Mouse (Mus musculus): Measurements from ENCODE around the gene Gstt1.
"Not testable (repeated sequence)": the region's sequence is repeated elsewhere in the genome, so short reads cannot be mapped to it uniquely, and the experiment has no call there.

The Gstt1 gene

DNA sequence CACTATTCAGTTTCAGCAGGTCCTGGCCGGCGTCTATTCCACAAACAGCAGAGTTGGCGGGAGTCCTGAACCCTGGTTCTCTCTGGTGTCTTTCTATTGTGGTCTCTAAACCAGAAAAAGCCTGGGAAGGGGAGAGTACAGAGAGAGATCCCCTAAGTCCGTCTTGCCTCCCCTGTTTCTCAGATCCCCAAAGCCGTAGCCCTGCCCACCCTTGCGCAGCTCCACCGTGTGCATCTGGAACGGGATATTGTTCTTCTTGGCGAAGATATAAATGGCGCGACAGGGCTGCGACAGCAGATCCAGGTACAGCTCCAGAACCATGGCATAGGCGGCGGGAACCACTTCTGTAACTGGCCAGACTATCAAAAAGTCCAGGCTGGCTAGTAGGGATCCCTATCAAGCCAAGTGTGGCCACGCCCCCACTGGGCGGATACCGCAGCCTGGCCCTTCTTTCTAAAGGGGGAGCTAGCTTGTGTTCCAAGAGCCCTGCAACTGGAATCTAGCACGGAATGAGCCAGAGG lies at the start of gene Gstt1:
Gene Gstt1 (minus strand): TSS at position 409 of the 521 bp plus-strand sequence.
- peak; percentile 20 for DNase-seq

DNA sequence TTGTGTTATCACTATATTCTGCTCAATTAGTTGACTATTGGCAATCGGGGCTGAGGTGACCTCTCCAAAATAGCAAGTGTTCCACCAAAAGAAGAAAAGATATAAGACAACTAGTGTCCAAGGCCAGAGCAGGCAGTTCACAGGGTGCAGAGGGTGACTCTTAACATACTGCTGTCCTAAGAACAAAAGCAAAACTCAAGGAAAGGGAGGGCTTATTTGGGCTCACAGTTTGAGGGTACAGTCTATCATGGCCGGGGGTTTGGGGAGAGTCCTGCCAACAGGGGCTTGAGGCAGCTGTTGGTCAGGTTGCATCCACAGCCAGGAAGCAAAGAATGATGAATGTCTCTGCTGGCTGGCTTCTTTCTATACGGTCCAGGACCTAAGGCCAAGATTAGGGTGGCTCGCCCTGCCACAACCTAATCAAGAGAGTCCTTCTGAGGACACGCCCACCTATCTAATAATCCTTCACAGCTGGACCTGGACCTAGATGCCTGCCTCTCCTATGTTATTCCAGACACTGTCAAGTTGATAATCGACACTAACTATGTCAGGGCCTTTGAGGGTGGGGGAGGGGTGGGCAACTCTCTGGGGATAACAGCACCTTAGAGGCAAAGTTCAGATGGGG lies 47.0 kb upstream of the Gstt1 start:
- no peak for DNase-seq

DNA sequence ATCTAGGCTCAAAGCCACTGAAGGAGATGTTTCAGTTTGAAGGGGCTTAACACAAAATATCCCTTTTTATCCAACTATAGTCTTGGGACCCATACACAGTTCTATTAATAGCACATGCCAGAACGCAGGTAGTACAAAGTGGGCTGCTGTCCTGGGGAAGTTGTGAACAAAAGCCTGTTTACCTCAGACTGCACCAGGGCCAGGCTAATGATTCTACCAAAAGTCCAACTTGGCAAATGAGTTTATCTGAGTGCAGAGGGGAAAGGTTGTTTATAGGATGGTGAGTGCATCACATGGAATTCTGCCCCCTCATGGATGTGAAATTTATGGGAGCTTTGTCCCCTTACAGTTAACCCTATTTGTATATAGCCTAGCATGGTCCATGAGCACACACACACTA lies 46.4 kb upstream of the Gstt1 start:
- no peak for DNase-seq

DNA sequence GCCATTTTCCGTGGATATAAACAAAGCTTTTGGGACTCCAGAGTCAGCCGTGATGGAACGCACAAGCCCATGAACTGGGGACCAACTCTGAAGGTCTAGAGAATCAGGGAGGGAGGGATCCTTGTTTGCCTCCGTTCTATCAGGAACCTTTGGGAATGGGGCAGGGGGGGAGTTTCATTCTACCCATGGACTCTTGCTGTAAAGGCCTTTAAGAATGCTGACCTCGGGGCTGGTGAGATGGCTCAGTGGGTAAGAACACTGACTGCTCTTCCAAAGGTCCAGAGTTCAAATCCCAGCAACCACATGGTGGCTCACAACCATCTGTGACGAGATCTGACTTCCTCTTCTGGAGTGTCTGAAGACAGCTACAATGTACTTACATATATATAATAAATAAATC lies 45.5 kb upstream of the Gstt1 start:
- DNase-seq, result not testable (repeated sequence)

DNA sequence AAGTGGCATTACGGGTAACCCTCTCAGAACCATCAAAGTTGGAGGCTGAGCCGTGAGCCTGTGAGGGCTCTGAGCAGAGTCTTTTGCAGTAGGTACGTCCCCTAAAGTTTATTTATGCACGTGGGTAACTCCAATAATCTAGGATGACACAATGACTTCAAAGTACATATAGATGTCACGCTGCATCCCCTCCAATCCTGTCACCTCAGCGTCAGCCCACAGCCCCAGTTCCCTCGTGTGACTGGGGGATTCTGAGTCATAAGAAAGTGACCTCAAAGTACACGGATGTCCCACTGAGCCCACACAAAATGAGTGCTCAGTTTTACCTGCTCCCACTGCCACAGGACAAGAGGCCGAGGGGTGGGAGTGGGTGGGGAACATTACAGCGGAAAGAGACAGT lies 40.7 kb upstream of the Gstt1 start:
- DNase-seq, result no peak

DNA sequence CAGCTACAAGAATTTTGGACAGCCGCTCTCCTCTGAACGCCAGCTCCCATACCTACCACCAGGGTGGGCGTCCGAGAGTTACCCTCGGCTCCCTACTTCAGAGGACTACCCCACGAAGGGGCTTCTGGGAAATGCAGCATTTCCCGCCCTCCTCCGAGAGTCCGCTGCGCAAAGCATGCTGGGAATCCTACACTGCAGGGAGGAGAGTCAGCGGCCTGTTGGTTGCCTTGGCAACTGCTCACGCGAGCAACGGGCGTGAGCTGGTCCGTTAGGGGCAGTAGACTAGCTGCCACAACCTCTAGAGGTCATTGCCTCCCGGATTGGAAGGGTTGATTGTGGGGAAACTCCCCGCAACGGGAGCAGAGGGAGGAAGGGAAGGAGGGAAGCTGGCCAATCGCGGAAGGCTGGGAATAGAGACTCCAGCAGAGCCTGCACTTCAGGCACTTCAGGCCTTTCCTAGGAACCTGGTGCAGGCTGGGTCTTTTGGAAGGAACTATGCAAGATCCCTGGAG lies 38.9 kb upstream of the Gstt1 start, which contains the start of gene Gstt2:
Gene Gstt2 (minus strand): TSS at position 177 of the 512 bp plus-strand sequence.
- DNase-seq, result peak; percentile 94

DNA sequence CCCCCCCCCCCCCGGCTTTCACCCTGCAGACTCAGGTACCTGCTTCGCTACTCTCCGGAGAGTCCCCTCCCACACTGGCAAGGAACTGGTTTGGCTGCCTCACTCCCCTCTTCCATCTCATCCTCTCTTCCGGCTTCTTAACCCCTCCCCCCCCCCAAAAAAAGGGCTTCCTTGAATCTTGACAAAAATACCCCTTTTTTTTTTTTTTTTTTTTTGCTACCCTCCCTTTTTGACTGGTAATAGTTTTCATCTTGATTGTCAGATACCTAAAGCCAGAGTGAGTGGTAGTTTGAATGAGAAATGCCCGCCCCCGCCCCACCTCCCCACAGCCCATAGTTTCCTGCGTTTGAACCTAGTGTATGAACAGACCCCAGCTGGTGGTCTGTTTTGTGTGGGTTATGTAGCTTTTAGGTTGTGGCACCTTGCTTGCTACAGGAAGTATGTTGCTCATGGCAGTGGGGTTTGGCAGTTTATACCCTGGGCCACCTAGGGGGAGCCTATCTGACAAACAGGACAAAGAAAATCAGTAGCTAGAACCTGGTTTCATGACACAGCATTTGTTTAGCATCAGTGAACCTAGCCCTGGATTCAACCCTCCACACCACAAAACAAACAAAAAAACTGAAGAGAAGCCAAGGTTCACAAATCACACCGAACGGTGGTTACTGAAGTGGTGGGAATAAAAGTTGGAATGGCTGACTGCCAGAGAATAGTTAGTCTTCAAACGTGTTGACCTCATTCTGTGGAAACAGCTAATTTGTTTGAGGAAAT lies 37.6 kb upstream of the Gstt1 start:
- DNase-seq, result no peak

DNA sequence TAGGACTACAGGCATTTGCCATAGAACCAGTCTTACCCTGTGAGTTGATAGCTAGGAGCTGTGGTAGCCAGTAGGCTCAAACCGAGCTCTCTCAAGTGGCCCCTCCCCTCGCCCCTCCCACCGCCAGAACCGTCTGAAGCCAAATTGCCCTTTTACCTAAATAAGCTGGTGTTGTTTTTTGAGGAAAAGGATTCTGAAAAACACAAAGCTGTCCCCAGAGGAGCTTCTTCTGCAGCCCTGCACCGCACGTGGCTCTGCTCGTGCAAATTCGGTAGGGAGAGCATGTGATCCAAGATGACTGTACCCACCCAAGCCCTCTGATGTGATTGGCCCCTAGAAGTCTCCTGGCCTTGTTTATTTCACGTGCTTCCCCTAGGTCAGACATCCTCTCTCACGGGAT lies 36.9 kb upstream of the Gstt1 start:
- no peak for DNase-seq

DNA sequence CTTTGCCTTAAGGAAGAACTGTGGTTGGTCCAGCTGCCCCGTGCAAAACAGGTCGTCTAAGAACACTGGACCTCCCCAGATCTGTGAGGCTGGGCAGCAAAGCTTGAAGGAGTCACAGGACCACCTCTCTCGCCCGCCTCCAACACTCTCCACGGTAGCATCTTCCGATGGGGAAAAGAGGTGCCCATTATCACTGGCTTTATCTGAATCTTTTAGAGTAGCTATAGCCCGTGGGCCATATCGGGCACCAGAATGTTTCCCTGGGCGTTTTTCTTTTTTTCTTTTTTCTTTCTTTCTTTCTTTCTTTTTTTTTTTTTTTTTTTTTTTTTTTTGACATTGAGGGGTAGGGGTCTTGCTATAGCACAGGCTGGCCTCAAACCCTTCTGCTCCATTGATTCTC lies 36.3 kb upstream of the Gstt1 start:
- no peak for DNase-seq

DNA sequence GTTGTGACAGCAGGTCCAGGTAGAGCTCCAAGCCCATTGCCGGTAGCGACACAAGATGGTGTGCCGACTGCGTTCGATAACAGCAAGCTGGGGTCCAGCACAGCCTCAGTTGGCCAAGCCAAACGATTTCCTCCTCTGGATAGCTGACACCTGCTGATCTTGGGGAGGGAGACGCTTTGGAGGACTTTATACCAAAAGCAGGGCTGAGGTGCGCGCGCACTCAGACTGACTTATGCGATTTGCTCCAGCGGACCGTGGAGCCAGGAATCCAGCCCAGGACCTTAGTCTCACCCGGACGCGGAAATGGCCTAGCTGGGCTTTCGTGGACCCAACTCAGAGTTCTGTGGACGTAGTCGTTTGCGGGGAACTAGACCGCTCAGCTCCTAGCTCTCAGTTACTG lies 35.9 kb upstream of the Gstt1 start:
- no peak for DNase-seq

DNA sequence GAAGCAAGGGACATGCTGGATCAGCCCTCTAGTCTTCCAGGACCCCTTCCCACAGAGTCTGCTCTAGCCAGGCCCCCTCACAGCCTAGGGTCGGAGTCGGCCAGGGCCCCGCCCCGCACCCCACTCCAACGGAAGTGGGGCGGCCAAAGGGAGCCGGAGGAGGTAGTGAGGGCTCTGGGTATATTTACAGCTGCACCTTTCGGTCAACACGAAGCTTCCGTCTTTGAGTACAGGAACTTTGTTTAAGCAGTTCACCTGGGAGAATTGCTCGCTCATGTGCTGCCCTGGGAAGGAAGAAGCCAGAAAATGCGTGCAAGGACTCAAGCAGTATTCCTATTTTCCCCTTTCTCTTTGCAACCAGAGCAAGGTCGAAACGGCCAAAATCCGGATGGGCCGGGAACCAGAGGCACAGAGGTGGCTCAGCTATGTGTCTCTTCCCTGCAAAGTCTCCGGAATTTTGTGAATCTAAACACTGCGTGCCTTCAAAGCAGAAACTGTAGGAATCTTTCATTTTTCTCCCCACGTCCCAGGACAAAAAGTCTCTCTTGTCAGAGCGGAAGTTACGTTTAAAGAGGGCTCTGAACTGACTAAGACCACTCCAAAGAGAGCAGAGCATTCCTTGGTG lies 35.2 kb upstream of the Gstt1 start:
- no peak for DNase-seq

DNA sequence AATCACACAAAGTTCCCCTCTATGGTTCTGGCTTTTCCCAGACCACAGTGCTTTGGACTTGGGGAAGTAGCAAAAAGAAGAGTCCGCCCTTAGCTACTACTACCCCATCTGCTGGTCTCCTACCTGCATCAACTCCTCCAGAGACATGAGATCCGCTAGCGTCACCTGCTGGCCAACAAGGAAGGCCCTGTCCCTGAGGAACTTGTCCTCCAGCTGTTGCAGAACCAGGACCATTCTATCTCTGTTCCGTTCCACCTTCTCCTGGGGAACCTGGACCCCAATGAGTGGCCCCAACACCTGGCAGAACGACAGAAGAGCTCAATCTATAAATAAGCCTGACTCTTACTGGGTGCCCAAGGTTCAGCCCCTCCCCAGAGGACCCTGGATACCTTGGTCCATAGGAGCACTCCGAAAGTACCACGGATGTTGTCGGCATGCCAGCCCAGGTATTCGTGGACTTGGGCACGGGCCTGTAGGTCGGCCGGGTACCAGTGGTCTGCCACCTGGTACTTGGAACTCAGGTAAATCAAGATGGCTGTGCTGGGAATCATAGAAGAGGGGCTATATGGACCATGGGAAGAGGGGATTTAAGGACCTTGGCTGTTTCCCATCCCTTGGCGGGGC lies 34.0 kb upstream of the Gstt1 start:
- peak; percentile 53 for DNase-seq

DNA sequence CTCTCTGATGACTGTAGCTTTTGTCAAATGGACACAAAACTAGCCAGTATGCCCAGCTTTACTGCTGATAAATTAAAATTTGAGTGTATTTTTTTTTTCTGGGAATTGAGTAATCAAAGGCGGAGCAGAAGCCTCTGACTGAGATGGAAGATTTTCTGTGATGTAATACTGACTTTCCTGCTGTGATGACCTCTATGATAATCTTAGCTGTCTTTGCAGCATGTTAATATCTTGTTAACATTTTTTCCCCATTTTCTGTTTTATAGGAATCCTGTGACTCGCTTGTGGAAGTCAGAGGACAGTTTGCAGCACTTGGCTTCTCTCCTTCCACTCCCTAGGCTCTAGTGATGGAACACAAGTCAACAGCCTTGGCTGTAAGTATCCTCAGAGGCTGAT lies 31.9 kb upstream of the Gstt1 start:
- DNase-seq, result no peak

DNA sequence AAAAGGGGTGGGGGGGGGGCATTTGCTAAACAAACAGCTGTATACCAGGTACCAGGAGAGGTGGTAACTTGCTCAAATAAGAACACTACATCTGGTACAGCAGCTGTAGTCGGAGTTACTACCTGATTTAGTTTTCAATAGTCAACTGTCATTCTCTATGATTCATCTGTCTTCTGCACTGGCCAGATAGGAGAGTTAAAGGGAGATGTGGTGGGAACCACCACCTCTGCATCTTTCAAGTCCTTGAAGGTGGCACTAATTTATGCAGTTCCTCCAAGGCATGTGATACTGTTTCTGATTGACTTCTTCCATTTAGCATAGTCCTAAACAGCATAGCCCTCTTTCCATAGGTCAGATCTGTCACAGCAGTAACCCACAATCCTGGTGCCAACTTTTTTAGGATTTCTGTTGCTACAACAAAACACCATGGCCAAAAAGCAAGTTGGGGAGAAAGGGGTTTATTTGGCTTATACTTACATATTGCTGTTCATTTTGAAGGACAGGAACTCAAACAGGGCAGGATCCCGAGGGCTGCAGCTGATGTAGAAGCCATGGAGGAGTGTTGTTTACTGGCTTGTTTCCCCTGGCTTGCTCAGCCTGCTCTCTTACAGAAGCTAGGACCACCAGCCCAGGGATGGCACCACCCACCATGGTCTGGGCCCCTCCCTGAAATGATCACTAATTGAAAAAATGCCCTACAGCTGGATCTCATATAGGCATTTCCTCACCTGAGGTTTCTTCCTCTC lies 31.3 kb upstream of the Gstt1 start:
- no peak for DNase-seq

DNA sequence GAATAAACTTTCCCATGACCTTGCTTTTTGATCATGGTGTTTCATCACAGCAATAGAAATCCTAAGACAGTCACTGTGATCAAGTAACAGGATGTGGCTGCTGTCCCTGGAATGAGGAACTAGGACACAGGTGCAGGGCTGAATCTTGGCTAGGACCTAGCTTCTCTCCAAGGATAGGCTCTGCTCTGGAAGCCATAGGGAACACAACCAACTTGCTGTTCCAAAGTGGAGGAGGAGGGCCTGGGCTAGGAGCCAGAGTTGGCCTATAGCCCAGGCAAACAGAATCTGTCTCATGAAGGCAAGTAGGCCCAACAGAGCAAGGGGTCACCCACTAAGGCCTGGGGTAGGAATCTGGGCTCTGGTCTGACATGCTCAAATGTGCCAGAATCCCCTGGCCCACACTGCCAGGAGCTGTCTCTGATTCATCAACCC lies 30.1 kb upstream of the Gstt1 start:
- peak; percentile 53 for DNase-seq

DNA sequence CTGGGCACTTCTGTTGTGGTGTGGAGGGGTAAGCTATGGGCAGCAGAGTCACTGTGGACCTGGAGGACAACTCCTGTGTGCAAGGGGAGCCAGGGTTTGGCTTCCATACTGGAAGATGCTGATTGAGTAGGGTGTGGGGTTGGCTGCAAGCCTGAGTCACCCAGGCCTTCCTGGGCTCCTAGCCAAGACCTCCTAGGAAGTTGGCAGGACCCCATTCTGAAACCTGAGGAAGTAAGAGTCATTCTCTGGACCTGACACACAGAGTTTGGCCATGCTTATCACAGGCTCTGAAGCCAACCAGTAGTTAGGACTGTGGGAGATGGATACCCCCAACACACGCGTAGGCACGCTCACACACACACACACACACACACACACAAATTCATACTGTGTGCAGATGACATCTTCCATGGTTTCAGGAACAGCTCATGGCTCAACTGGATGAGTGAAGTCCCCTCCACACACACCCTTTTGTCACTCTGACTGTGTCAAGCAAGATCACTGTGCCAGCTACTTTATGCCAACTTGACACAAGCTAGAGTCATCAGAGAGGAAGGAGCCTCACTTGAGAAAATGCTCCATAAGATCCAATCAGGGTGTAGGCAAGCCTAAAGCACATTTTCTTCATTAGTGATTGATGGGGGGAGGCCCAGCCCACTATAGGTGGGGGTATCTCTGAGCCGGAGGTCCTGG lies 29.4 kb upstream of the Gstt1 start:
- no peak for DNase-seq

DNA sequence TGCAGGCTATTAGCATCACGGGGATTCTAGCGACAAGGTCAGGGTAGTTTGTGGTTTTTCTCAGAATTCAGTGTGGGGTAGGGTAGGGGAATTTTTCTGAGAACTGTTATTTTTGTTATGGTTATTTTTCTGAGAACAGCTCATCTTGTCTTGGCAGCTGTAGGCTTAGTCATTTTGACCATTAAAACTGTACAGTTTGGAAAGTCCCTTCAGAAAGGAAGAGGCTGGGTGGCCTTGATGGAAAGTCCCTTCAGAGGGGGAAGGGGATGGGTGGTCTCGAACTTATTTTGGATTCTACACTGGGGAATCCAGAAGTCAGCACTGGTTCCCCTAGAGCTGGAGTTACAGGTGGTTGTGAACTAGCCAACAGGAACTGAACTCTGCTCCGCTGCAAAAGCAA lies 26.1 kb upstream of the Gstt1 start:
- no peak for DNase-seq

DNA sequence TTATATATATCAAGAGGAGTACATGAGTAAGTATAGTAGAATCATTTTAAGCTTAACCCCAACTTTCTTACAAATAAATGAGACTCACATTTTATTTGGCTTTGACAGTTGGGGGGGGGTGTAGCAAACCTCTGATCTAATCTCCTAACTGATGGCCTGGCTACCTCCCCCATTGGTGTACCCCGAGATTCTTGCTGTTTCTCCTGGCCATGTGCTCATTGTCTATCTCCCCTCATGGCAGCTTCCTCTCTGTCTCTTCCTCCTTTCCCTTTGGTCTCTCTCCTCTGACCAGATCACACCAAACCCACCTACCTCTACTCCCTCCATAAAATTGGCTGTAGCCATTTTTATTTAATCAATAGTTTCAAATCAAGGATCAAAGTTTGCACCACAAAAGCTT lies 25.4 kb upstream of the Gstt1 start:
- no peak for DNase-seq

DNA sequence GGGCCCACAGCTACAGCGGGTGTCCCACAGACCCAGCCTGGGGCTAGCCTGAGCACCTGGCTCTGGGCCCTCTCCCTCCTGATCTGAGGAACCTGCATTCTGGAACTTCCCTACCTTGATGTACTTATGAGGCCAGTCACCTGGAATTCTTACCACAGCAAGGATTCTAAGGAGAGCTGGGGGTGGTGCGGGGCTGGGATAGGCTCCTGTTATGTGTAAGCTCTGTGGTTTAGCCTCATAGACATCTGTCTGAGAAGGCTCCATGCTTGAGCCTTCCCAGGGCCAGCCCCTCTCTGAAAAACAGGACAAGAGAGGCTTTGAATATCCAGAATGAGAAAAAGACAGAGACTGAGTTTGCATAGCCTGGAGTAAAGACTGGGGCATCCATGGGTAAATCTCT lies 24.1 kb upstream of the Gstt1 start, which contains the start of gene Gstt4:
Gene Gstt4 (minus strand): TSS at position 101 of the 400 bp plus-strand sequence.
- no peak for DNase-seq

DNA sequence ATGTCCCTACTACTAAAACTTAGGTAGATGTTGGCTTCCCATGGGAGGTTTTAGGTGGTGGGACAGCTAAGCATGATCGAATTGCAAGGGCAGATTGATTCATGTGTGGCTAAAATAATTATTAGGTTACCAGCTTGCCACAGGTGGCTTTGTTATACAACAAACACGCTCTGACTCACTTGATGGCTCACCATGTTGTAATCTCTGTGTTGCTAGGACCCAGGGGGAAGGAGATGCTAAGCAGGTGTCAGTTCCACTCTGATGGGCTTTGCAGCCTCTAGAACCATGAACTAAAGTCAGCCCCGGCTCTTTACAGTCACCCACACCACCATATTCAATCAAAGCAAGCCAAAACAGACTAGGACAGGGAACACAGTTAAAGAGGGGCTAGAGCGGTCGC lies 21.5 kb upstream of the Gstt1 start:
- no peak for DNase-seq

DNA sequence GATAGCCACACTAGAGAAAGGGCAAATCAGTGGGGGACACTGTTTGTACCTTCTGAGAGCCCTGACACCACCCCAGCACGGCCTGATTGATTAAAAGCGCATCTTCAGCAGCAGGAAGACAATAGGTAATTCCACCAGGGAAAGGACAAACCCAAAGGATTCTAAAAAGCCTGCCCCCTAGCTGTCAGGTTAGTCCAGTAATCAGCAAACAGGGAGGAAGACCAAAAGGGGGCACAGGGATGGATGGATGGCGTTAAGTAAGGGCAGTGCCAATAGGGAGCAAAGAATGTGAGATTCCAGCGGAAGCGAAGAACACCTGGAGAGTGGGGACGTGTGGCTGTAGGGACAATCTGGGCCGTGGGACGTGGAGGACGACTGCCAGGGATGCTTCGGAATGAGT lies 20.3 kb upstream of the Gstt1 start:
- no peak for DNase-seq

DNA sequence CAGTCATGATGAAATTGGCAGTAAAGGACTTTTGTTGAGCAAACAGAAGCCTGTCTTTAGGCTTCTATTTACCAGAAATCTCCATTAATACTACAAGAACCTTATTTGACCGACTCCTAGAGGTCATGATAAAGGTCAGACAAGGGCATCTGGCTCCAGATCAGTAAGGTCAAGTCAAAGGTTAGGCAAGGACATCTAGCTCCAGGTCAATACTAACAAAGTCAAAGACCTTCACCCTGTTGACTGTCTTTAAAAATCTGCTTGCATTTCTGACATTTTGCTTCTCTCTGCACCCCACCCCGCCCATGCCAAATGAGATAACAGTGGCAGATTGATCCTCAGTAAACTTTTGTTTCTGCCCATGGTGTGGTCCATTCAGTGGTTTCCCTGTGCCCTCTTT lies 5.8 kb upstream of the Gstt1 start:
- DNase-seq, result no peak
